Mouse (Mus musculus) left cerebral cortex, postnatal 10 days (tissue): ENCODE measurements at regions not wholly inside any gene's neighbourhood (a gene's known extent, or its start where the extent isn't known, plus 50 kb on each side); places are given as distances from the start of the nearest gene placed in this dataset.
A peak's percentile ranks its signal among the peaks of the same experiment; 100 is the strongest.

Source experiments
- DNase-seq, 2 experiments: peaks; one replicate each; pipeline ENCODE4 v3.0.0; 2021 to 2022; ENCODE audit warnings: low spot score in 2 of 2, mixed read lengths in 1 of 2; ENCODE audit errors: extremely low spot score in 1 of 2
- intact Hi-C: fragments of 180-260 bp; cut with DNase I; formaldehyde crosslinking; loops from one replicate; pipeline ENCODE4 v1.15.1; 2025

DNA sequence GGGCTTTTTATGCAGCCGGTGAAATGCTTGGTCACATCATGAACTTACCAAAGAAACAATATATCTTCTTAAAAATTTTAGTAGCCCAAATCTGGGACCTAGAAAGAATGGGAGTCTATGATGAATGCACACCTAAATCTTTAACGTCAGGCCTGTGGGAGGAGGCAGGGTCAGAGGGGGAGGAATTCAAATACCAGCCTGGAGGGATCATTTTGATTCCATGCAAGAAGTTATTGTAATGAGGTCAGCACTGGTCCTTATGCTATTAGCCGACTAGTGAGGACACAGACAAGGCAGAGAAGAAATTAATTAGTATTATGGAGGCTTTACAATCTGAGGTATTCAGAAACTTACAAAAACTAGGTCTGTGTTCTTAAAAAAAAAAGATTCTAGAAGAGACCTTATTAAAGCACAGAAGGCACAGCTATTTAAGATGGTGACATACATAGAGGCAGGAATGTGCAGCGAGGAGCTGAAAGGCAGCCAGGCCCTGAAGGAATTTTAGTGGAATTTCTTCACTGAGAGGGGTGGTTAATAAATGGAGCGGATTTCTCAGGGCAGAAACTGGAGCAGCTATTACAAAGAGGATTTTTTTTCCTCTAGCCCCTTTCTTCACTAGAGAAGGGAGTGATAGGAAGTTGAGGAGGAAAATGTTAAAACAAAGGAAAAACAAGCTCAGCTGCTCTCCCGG is 95.7 kb upstream of the Rbms1 start:
- intact Hi-C loops: no loop called here
- peak in 1 of 2 experiments; percentile 37 for DNase-seq

DNA sequence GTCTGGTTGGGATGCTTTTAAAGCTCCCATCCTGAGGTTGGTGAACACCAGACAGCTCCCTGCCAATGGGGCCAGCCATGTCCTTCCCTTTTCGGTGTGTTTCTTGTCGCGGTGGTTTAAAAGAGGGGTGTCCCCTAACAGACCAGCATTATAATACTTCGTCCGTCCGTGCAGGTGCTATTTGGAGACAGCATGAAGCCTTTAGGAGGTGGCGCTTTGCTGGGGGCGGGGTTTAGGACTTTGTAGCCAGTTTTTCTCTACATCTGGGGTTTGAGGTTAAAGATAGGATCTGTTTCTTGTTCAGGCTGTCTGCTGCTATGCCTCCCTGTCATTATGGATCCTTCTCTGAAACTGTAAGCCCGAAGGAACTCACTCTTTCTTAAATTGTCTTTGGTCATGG is 89.3 kb upstream of the Rbms1 start:
- intact Hi-C loops: no loop called here
- no peak for DNase-seq

DNA sequence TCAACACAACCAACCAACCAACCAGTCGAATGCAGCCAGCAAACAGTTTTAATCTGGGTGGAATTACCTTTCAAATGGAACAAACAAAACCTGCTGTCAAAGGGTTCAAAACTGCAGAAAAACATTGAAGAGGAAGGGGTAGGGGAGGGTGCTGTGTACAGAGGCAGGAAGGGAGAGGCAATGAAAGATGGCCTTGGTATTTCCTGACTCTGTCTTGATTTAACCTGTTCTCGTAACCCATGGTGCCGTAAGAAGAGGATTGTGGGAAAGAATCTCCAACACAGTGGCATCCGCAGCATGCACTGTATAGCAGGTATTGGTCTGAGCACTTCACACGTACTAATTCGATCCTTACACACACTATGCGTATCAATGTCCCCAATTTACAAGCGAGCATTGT is 88.8 kb upstream of the Rbms1 start:
- intact Hi-C loops: no loop called here
- no peak for DNase-seq

DNA sequence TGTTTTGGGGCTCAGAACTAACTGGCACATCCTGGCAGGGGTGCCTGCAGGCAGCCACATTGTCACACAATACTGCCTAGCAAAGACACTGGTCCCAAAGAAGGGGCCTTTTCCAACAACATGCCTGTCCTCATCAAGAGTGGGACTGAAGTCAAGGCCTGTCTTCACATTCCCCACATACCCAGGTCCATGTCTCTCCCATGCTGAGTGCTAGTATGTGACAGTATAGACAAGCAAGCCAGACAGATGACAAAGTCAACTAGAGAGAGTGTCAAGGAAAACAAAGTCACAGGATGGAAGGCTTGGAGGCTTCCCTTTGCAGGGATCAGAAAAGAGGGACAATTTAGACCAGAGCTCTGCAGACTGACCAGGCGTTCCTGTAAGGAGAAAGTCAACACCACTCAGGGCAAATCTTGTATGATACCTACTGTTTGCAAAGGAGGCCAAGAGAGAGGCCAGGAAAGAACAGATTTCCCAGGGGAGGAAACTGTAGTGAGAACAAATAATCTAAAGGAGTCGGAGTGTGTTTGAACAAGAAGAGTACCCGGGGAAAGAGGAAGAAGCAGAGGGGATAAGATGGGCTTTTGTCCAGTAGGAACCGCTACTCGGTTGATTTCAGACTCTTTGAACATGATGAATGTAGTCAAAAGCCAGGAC is 83.2 kb upstream of the Rbms1 start:
- intact Hi-C loops: no loop called here
- DNase-seq: no peak

DNA sequence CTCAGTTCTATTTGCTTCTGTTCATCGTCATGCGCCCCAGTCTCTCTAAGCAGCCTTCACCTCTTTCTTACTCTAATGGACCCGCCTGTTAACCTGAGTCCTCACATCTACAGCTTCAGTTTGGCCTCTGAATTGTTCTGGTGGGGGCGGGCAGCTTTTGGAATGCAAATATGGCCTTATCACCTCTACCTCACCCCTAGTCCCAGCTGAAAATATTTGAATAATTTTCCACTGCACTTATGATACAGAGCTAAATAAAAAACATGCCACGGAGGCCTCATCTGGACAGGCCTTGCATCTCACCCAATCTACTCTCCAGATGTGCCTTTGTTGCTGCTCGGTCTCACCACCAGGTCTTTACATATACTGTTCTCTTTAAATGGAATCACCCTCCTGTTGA is 82.5 kb upstream of the Rbms1 start:
- intact Hi-C loops: no loop called here
- DNase-seq: no peak

DNA sequence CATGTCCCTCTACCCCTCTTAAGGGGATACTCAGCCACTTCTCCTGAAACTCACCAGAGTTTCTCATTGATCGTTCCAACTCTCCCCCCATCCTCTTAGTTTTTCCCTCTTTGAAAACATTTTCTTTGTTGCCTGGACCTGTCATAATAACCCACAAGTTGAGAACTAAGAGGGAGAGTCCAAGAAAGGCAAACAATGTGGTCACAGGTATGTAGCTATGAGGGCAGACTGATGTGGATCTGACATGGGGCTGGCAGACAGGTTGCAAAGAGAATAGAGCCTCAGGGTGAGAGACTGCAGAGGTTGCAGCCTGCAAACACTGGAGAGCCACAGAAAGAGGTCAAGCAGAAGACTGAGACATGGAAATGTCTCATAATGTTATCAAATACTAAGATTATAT is 69.9 kb upstream of the Rbms1 start:
- DNase-seq: no peak
- intact Hi-C loops: no loop called here

DNA sequence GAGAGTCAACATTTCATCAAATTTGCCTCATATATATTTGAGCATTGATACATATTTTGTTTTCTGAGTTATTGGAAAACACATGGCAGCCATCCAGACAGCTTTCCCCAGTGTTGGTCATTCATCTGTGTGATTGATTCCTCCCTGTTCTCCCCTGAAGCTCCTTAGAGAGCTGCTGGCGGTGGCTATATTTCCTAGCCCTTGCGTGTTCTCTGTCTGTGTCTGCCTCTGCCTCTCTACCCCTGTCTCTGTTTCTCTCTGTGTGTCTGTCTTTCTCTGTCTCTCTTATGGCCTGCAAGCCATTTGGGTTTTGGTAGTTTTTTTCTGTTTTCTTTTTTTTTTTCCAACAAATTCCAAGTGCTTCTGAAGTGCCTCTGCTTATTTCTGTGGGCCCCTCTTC is 66.7 kb upstream of the Rbms1 start:
- no peak for DNase-seq
- intact Hi-C loops: no loop called here

DNA sequence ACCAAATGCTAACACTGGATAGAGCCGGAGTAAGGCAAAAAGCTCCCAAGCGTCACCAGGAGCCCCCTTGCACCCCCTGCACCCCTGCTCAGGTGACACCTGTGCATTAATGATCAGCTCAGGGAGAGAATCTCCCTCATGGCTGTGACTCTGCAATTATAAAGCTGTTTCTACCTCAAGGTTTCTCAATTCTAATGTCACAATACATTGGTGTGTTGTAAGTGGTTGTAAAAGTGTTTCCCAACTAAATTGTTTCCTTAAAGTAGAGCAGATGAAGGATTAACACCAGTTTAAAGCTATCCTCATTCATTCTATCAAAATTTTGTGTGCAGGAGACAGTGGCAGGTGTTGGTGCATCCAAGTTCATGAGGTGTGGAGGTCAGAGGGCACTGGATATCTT is 65.6 kb upstream of the Rbms1 start:
- DNase-seq: no peak
- intact Hi-C loops: no loop called here

DNA sequence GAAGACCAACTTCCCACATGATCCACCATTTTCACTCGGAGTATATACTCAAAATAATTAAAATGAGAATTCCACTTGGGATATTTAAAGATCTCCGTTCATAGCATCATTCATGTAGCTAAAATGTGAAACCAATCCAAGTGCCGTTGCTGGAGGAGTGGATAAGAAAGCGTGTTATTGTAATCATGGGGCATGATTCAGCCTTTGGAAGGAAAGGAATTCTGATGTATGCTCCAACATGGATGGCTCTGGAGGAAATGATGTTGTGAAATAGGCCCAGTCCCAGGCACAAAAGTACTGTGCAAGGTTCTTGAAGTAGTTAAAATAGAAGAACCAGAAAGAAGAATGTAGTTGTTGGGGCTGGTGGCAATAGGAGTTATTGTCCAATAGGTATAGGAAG is 64.7 kb upstream of the Rbms1 start:
- DNase-seq: no peak
- intact Hi-C loops: no loop called here

DNA sequence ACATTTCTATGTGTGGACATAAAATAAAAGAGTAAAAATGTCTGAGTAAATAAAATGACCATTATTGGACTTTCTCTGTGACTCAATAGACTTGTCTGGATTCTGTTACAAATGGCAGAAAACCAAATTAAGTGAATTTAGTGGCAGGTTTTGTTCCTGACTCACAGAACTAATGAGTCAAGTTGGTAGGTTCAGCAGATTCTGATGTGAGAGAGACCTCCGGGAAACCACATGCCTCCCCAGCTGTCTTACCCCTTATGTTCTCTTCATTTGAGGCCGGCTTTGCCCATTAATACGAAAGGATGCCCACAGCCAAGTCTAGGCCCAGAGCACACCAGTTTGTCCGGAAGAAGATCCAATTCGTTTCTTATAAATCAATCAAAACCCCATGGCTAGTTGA is 59.4 kb upstream of the Rbms1 start:
- intact Hi-C loops: no loop called here
- no peak for DNase-seq

DNA sequence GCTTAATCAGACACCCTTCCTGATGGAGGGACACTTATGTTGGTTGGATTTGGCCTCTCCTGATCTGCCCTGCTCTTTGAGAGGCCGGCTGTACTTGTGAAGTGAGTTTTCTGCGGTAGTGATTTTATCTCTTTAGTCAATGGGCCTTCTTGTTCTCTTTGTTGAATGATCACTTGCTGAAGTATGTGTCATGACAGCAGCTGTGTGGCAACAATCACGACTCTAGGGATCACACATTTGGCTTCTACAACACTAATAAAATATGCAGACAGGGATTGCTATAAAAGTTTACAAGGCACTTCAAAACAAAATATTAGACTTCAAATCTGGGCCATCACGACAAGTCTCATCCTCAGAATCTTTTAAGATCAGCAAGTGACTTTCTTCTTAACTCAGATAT is 57.8 kb upstream of the Rbms1 start:
- DNase-seq: no peak
- intact Hi-C loops: no loop called here

DNA sequence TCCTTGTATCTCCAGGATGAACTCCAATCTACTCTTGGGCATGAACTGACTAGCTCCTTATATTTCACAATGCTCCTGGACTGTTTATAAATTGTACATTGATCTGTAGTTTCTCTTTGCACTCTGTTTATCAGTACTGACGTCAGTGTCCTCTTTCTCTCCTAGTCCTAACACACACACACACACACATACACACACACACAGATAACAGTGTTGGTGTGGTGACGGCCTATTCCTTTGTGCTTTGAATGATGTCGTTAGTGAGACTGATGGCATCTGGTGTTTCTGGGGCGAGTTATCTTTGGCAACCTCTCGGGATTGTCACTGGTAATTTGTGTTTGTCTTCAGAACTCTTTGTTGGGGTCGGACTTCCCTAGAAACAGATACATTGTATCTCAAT is 50.0 kb upstream of the Rbms1 start:
- intact Hi-C loops: no loop called here
- no peak for DNase-seq
